Mouse (Mus musculus) cerebellum, postnatal 4 days (tissue): ENCODE measurements at regions not wholly inside any gene's neighbourhood (a gene's known extent, or its start where the extent isn't known, plus 50 kb on each side); places are given as distances from the start of the nearest gene placed in this dataset.
A peak's percentile ranks its signal among the peaks of the same experiment; 100 is the strongest.
"Not testable (repeated sequence)": the region's sequence is repeated elsewhere in the genome, so short reads cannot be mapped to it uniquely, and the experiment has no call there.

Source experiments
- DNase-seq, 2 experiments: peaks; one replicate each; pipeline ENCODE4 v3.0.0; 2022; ENCODE audit warnings: low spot score in 2 of 2, mixed read lengths in 1 of 2

GRCm38 (mm10) chr12:17992572-17992971 is 301.9 kb downstream of the Hpcal1 start:
- peak; percentile 1 to 18 for DNase-seq

GRCm38 (mm10) chr12:17993368-17993767 is 302.7 kb downstream of the Hpcal1 start:
- DNase-seq = not testable (repeated sequence)
